Mouse (Mus musculus): ENCODE data around the gene Bckdhb.
"Not testable (repeated sequence)": the region's sequence is repeated elsewhere in the genome, so short reads cannot be mapped to it uniquely, and the experiment has no call there.

The Bckdhb gene

DNA sequence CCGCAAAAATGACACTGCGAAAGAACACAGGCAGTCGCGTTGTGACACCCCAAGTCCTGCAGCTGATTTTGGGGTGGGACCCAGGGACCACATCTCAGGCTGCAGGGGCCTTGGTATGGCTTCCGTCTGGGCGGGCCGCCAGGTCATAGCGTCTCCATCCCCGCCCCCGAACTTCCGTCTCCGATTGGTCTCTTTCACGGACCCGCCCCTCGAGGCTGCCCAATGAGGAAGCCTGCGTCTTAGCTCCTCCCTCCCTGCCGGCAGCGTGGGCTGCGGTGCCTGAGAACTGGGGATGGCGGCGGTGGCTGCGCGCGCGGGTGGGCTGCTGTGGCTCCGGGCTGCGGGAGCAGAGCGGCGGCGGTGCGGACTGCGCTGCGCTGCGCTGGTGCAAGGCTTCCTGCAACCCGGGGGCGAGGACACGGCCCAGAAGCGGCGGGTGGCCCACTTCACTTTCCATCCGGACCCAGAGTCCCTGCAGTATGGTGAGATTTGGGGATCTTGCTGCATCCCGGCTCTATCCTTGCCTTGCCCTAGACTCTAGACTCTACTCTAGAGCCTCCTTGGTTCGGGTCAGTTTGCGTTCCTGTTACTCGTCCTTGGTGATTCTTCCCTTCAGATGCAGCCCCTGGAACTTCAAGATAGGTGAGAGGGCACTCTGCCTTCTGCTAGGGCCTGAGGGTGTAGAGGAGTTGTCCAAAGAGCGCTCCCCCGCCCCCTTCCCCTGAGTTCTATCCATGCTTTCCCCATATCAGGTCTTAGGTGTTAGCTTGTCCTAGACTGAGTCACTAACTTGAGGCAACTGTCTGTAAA lies at the start of gene Bckdhb:
Gene Bckdhb, plus strand, starts transcription at position 268 of the 810 bp plus-strand sequence.
- DNase-seq = peak; percentile 99

DNA sequence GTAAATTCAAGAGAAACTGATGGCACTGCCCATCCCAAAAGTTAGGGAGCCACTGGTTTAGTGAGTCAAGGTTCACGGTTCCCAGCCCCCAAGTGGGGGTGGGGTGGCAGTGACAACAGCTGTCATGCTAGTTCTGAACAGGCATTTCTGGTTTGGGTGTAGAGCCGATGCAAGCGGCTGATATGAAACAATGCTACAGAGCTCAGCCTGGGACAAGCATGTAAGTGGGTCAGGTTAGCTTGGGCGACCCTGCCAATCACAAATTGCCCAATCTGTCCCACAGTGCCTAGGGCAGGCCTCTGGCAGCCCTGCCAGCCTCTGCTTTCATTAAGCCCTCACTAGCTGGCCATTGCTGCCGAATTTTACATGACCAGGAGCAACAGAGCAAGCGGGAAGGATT lies 42.8 kb upstream of the Bckdhb start:
- DNase-seq = peak in 1 of 2 experiments; percentile 4

DNA sequence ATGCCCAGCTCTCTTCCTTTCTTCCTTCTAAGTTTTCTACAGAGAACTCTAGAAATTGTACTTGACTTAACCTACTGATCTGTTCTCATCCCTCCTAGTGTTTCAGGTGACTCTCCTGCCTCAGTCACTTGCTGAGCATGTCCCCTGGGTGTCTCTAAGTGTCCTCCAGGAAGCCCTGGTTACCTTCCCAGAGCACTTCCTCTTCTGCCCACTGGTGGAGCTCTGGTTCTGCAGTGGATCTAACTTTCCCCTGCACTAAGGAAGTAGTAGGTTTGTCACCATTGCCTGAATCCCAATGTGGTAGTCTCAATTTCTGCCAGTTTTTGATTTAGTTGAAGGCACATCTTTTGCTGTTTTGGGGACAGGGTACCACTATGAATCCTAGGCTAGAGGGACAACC lies 38.8 kb upstream of the Bckdhb start:
- no peak for DNase-seq

DNA sequence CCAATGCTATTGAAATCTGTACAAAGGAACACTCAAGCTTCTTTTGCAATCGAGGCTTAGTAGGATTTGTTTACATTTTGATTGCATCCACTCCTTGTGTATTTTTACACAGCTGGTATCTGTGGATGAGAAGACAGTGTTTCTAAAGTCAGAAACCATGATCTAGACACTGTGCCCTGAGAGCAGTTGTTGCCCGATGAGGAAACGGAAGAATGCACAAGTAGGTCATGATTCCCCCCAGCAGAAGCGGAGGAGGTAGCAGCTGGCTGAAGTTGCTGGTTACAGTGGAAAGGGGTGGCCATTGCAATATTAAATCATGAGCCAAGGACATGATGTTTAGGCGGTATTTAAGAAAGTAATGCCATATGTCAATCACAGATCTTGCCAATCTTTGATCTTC lies 36.7 kb upstream of the Bckdhb start:
- DNase-seq = no peak

DNA sequence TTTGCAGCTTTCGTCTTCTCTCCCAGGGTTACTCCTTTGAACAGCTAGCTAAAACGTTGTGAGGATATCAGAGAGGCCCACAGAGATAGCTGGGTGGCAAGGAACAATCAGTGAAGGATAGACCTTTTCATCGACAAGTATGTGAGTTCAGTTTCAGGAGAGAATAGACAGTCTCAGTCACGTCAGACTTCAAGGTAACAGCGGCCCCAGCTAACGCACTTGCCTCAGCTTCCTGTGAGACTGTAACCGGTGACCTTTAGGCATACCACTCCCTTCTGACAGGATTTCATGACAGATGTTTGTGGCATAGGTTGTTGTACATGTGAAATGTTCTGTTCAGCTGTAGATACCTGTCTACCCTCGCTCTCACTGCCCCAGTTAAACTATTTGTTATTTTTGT lies 31.9 kb upstream of the Bckdhb start:
- DNase-seq = no peak

DNA sequence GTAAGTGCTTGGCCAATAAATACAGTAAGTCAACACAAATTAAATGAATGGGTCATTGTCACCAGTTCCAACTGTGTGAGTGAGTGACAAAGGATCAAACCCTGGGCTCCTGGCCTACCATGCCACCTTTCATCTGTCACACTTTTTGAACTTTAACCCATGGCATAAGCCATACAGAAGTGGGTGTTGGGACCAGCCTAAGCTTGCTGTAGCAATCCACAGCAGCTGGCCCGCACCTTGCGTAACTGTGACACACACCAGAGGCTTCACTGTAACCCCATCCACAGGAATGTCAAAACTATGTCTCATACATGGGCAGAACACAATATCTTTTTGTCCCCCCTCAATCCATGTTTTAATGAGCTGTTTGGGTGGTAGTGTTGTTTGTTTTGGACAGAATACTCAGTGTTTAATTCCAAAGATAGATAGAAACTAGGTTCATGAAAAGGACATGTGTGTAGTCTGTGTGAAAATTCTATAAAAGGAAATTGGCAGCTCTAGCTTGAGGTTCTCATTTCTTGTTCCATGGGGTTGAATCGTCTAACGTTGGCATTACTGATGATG lies 31.1 kb upstream of the Bckdhb start:
- no peak for DNase-seq

DNA sequence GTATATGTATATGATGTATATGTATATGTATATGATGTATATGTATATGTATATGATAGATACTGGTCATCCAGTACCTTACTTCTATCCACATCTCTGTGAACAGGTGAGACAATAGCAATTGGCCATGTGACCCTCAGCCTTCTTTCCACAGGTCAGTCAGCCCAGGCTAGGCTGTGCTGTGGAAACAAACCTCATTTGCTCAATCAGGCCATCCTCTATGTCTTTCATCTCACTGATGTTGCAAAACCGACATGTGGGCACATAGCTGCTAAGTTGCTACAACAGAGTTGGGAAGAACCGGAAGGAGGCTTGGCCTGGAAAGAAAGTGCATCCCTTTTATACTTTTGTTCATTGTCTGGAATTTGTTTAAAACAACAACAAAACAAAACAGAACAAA lies 22.9 kb upstream of the Bckdhb start:
- DNase-seq = no peak

DNA sequence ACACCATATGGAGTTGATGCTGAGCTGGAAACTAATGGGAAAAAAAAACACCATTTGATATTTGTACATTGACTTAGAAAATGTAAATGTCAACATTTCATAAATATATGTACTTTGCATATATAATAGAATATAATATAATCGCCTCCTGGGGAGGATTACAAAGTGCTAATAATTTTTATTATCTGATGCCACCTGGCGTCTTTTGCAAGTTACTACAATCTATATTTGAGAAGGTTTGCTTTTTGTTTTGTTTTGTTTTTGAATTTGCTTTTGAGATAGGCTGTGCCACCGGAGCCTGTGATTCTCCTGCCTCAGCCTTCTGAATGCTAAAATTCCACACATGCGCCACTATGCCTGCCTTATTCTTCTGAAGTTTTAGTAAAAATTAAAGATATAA lies 19.1 kb upstream of the Bckdhb start:
- DNase-seq = no peak

DNA sequence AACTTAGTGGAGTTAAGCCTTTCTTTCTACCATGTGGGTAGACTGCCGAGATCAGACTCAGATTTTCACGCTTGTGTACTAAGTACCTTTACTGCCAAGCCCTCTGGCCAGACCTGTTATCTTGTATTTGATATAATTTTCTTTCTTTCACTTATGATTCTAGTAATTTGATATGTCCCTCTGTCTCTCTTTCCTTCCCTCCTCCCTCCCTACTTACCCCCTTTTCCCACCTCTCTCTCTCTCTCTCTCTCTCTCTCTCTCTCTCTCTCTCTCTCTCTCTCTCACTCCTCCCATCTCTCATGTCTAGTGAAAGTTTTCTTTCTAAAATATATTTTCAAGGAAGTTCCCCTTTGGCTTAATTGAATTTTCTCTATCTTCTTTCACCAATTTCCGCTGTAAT lies 17.9 kb upstream of the Bckdhb start:
- no peak for DNase-seq

DNA sequence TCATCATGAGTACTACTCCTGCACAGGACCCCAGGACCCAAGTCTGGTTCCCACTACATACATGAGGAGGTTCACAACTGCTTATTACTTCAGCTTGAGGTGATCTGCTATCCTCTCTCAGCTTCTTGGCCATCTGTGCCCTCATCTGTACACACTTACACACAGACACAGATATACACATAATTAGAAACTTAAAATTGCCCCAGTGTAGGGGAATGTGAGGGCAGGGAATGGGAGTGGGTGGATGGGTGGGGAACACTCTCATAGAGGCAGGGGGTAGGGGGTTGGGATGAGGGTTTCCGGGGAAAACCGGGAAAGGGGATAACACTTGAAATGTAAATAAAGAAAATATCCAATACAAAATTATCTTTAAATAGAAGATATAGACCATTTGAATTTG lies 15.1 kb upstream of the Bckdhb start:
- DNase-seq = no peak

DNA sequence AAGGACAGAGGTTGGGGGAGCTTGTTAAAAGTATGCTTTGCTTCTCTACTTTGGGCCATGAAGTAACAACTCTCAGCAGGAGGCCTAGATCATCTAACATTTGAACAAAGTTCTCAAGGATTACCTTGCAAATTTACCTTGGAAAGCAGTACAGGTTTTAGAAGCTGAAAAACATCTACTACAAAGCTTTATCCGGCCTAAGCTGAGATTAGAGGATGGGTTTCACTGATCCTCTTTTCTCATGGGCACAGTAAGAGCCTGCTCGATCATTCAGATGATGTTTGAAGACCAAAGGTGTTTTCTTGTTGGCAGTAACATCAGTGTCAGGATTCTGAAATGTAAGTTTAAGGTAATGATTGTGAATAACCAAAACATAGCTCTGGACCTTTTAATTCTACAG lies 14.0 kb upstream of the Bckdhb start:
- DNase-seq = no peak

DNA sequence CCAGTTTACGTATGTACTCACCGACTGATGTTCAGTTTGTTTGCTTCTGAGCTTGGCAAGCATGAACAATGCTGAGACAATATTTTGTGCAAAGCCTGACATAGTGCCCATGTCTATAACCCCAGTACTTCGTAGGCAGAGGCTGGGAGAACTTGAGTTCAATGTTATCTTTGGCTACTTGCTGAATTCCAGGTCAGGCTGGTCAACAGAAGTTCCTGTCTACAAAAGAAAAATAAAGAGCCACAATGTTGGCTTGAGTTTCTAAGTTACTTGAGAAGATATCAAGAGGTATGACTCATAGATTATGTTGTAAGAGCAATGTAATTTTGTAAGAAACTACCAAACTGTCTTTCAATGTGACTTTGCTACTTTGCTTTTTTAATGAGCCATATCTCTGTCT lies 2.9 kb upstream of the Bckdhb start:
- no peak for DNase-seq

DNA sequence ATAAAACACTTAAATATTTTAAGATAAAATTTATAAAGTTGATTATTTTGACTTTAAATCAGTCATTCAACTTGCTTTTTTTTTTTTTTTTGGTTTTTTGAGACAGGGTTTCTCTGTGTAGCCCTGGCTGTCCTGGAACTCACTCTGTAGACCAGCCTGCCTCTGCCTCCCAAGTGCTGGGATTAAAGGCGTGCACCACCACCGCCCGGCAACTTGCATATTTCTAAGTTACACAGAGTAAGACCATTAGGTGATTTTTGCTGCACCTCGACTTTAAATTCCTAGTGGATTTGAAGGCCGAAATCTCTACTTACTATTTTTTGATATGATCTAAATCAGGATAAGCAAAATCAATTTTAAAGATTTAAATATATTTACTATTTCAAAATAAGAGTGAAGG lies 589 bp upstream of the Bckdhb start:
- peak; percentile 8 to 17 for DNase-seq

DNA sequence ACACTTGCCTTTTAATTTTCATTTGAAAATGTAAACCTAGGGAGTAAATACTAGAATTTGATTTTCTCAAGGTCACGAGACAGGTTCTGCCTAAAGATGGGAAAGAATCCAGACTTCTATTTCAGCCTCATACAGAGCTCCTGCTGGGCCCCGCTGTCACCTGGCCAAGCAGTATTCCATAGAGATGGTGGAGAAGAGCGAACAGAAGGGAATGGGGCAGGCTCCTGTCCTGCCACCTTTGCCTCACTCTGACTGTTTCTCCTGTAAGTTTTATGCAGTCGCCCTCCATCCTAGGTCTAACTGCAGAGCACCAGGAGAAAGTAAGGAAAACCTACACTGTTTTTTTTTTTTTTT lies 720 bp downstream of the Bckdhb start:
- DNase-seq = peak; percentile 62 to 63

DNA sequence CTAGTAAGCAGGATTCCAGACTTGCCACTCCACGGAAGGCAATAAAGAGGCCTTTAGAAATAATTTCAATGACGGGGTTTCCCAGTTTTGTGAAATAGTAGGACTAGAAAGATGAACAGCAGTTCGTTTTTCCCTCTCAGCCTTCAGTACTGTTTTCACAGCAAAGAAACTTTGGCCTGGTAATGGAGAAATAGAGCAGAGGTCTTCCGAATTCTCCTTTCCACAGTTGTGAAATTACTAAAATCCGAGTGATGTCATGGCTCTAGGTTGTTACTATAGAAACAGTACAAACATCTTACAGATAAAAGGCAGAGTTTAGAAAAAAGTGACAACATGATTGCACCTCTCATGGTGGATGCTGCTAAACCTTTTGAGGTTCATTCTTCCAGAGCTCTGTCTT lies 1.4 kb downstream of the Bckdhb start:
- DNase-seq = no peak

DNA sequence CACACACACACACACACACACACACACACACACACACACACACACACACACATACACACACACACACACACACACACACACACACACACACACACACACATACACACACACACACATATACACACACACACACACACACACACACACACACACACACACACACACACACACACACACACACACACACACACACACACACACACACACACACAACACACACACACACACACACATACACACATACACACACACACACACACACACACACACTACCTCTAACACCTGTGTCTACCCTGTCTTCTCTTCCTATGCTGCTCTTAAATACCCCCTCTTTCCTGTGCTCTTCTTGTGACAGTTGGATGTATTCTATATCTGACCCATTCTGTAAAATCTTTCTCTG lies 14.6 kb downstream of the Bckdhb start:
- not testable (repeated sequence) for DNase-seq

DNA sequence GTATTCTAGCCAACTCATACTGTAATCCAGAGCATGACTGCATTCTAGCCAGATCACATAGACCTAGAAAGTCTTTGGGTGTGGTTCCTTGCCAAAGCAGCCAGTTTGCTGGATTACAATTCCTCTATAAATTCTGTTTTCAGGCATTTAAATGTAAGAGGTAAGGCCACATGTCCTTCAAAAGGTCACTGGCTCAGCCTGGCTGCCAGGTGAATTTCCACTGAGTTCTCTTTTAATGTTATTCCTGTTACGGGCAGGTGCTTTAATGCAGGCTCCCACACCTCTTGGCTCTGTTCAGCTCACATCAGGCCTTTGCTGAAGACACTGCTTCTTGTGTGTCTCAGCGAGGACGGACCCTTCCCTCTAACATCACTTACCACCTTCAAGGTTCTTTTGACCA lies 15.1 kb downstream of the Bckdhb start:
- DNase-seq = no peak

DNA sequence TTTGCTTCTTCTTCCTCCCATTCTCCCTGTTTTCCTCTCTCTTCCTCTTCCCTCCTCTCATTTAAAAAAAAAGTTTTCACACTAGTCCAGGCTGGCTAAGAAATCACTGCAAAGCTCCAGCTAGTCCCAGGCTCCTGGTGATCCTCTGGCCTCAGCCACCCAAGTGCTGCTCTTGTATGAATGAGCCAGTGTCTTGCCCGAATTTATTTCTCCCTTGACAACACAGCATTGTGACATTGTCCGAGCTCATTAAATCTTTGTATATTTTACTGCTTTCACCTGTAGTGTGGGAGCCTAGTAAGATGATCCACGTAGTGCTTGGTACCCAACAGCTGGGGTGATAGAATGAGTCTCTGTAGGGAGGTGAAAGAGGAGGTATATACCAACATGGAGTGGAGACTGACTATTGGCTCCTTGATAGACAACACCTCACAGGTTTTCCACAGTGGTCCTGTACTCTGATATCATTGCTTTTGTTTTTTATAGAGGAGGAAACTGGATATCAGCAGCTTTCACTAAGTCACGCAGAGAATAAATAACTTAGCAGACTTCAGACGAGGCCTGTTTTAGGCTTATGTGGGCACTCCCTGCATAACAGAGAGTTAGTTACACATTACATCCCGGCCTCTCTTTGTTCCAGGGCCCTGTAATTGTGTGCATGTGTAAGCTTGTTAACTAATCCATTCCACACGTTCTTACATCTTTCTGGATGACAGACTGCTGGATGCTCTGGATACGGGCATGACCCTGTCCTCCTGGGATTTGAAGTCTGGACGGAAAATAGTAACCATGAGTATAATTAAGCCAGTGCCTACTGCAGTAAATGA lies 15.8 kb downstream of the Bckdhb start:
- DNase-seq = no peak

DNA sequence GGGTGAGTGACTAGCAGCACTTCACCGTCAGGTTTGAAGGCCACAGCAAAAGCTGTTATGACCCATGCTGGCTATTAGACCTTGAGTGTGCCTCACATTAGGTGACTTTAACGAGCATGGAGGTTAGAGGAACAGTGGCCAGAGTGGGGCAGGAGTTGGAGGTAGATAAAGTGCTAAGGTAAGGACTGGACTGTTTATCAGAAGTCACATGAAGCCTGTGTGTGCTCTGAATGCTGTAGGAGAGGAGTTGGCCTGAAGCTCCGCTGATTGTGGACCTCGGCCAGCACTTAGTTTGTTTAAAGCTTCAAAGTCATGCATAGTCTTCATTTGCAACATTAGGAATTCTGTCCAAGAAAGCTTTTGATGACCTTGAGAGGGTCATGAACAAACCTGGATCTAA lies 26.4 kb downstream of the Bckdhb start:
- DNase-seq = no peak

DNA sequence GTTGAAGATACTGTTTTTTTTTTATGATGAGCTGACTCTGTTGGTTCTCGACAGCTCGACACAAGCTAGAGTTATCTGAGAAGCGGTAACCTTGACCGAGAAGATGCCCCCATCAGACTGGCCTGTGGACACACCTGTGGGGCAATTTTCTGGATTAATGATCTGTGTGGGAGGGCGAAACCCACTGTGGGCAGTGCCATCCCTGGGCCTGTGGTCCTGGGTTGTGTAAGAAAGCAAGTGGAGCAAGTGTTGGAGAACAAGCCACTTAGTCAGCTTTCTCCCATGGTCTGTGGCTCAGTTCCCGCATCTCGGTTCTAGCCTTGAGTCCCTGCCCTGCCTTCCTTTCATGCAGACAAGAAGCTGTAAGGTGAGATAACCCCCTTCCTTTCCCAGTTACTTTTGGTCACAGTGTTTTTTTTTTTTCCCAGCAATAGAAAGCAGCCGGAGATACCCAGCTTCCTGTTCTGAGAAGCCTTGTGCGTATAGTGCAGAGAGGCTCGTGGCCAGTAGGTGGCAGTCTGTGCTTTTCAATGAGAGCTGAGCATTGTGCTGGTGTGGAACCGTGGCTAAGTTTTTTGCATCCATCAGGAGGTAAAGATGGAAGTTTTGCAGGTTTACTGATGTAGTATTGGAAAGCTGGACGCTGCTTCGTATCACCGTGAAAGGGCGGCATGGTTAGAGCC lies 31.8 kb downstream of the Bckdhb start:
- DNase-seq = peak; percentile 77 to 82

DNA sequence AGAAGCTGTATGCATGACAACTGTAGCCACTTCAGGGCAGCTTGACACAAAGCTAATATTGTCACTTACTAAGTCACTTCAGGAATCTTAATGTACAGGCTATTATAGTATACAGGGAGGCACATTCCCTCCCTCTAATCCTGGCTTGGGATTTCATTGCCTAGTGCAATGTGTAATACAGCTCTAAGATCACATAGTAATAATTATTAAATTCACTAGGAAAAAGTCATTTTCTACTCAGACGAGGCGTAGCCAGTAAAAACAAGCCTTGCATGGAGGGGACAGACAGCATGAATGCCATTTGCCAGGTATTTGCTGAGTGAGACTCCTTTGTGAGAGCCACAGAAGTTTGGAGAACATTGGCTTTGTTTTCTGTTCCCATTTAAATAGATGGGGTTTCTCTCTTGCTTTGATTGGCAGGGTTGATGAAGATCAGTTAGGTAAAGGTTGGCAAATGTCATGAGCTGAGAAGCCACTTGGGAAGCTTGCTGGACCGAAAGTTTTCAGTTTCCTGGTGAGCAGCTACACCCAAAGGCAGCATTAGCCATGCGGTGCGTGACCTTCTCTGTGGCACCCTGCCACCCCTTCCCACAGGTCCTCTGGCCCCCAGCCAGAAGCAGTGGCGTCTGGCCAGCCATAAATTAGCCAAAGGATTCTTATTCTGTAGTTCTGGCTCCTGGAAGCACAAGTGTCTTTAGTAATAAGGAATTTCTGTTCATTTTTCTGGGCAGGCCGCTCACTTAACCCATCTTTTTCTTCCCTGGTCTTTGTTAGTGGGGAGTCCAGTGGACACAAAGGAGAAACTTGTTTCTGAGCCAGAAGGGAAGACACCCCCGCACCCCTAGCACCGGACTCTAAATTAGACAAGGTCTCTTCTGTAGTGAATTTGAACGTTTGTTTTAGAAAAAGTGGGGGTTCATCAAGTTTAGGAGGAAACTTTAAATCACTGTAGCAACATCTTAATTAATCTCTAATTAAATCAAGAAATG lies 37.4 kb downstream of the Bckdhb start:
- peak; percentile 64 to 80 for DNase-seq

DNA sequence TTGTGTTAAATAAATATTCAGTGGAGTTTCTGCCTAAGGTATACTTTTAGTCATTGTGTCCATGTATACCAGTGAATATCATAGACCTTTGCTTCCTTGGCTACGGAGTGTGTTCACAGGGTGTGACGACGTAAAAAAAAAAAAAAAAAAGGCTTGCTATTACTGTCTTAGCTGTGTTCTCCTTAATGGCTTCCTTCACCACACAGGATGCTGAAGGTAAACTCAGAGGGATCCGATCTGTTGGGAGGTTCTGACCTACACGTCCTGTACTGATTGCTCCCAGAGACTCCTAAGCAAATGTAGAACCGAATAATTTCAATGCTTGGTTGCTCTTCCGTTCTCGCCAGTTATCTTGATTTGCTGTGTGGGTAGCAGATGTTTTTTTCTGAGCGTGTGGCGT lies 38.4 kb downstream of the Bckdhb start:
- DNase-seq = no peak

All from cerebellum, adult 18-20 months (tissue).